Mouse (Mus musculus) thymus, adult 2 months (tissue): Measurements from ENCODE around the gene Vps26b. TPM values are rescaled to one million over a fixed set of nuclear protein-coding genes. Genes with fewer than 3 reads are reported as not detected.

Experiments used
- DNase-seq: peaks from one replicate; pipeline ENCODE4 v3.0.0; 2021
- H3K27ac ChIP-seq: fragments of 200-500 bp; 2 replicates; pipeline ENCODE4 v1.5.1; 2012; ENCODE audit warnings: low read length, control low read depth; ENCODE audit not compliant: control insufficient read depth, insufficient read depth
- H3K27me3 ChIP-seq: fragments of 200-500 bp; 2 replicates; pipeline ENCODE4 v1.6.1; 2012; ENCODE audit warnings: mild to moderate bottlenecking, low read length, moderate library complexity, mixed read lengths; ENCODE audit not compliant: control insufficient read depth, insufficient read depth
- H3K36me3 ChIP-seq: fragments of 200-500 bp; 2 replicates; pipeline ENCODE4 v1.6.1; 2012; ENCODE audit warnings: mild to moderate bottlenecking, low read length, moderate library complexity; ENCODE audit not compliant: control insufficient read depth, insufficient read depth
- H3K4me1 ChIP-seq: fragments of 200-500 bp; replicated peaks from 2 replicates; pipeline ENCODE4 v1.6.1; 2012; ENCODE audit warnings: low read length; ENCODE audit not compliant: control insufficient read depth, insufficient read depth
- H3K4me3 ChIP-seq: fragments of 200-500 bp; 2 replicates; pipeline ENCODE4 v1.5.1; 2012; ENCODE audit warnings: mild to moderate bottlenecking, low read length, control low read depth, moderate library complexity; ENCODE audit not compliant: control insufficient read depth, insufficient read depth
- CTCF ChIP-seq: fragments of 200-500 bp; IDR thresholded peaks from 2 replicates; pipeline ENCODE4 v1.5.1; 2012; ENCODE audit warnings: mild to moderate bottlenecking, control low read depth, low read length, moderate library complexity, borderline replicate concordance; ENCODE audit not compliant: control insufficient read depth, poor library complexity, insufficient read depth; ENCODE audit errors: extremely low read depth
- POLR2A ChIP-seq: fragments of 200-500 bp; IDR thresholded peaks from 2 replicates; pipeline ENCODE4 v1.6.1; 2012; ENCODE audit warnings: mild to moderate bottlenecking, low read length, control low read depth, moderate library complexity; ENCODE audit not compliant: control insufficient read depth, poor library complexity, insufficient read depth; ENCODE audit errors: extremely low read depth
- WGBS: fragments of 180-500 bp; shearing (Covaris S2); methylation state at CpG from one replicate; pipeline ENCODE4 v1.1.7; 2018; 5-methylcytosine and 5-hydroxymethylcytosine counted together
- polyA plus RNA-seq: library from polyadenylated mRNA; depleted of rRNA; stranded (reverse); fragments of >200 nt; gene quantifications from 2 replicates; pipeline ENCODE4 v1.2.3, GENCODE M21; 2012

Vps26b gene
- polyA plus RNA-seq, 1 experiment: 69.6 TPM

DNA sequence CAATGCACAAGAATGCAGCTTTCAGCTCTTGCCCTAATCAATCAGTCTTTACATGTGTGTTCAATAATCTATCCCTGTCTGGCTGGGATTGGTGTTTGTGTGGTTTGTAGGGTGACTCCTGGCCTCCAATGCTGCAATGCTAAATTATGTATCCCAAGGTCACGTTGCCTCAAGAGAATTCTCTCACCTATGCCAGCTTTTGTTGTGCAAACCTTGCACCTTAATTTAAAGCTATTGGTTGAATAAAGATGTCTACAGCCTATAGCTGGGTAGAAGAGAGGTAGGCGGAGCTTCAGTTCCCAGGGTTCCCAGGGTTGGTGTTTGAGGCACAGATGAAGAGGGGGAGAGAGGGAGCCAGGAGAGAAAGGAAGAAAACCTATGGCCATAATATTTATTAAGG, 32.4 kb downstream of the Vps26b start:
- H3K27ac ChIP-seq: no peak overlapping the region
- TF ChIP-seq CTCF: no peak
- no peak for TF ChIP-seq POLR2A

DNA sequence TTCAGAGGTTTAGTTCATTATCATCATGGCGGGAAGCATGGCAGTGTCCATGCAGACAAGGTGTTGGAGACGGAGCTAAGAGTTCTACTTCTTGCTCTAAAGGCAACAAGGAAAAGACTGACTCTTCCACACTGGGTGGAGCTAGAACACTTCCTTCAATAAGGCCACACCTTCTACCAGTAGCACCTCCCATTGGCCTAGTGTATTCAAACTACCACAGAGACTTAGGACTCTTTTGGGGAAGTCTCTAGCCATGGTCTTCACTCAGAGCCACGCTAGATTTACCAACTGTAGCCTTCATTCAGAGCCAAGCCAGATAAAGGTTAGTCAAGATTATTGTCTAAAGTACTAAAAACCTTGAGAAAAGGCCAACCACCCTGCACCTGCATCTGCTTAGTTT, 32.8 kb downstream of the Vps26b start:
- 83% methylated on average over 3 of the region's 3 CpGs for WGBS

More for the DNA sequence above, 32.4 kb downstream of the Vps26b start:
- DNase-seq: no peak
- 92% methylated on average over 2 of the region's 2 CpGs for WGBS
- Histone ChIP-seq H3K4me3 (no peak overlapping the region), H3K4me1 (no peaks in the 10 kb centered on the region), H3K36me3 (no peaks in the 10 kb centered on the region), H3K27me3 (no peaks in the 10 kb centered on the region)

DNA sequence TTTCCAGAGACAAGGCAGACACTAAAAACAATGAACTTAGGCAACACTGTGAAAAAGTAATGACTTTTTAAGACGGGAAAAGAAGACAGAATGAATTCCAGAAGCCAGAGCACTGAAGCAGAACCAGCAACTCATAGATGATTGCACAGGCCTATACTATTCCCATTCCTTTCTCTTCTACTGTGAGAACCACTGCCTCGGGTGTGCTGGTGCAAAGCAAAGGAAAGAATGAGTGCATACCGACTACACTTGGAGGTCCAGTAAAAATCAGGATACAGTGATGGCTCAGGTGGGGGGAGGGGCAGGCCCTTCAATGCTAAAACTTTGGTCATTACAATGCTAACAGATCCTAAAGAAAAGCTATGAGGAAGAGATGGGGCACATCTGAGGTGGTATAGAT, 36.0 kb downstream of the Vps26b start:
- no peak overlapping the region for H3K4me3 ChIP-seq

More for the DNA sequence above, 32.8 kb downstream of the Vps26b start:
- H3K27me3 ChIP-seq: no peaks in the 10 kb centered on the region
- H3K27ac ChIP-seq: no peak overlapping the region
- no peaks in the 10 kb centered on the region for H3K36me3 ChIP-seq
- no peak overlapping the region for H3K4me3 ChIP-seq
- no peak for TF ChIP-seq POLR2A
- TF ChIP-seq CTCF: no peak
- H3K4me1 ChIP-seq: no peaks in the 10 kb centered on the region
- DNase-seq: no peak

DNA sequence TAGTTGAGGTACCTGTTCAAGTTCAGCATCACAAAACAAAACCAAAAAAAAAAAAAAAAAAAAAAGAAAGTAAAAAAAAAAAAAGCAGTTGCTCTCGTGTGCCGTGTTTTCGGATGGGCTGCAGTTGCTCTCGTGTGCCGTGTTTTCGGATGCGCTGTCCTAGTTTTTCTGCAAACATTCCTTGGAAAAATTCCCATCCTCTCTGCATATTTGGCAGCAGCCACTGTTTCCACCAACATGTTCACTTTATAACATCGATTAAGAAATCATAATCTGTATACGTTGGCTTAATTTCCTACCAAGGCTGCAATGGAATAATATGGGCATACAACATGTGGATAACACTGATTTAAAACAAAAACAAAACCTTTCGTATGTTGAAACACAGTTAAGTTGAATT, 36.7 kb downstream of the Vps26b start:
- H3K4me3 ChIP-seq: no peak overlapping the region
- no peaks in the 10 kb centered on the region for H3K27me3 ChIP-seq
- no peak overlapping the region for H3K27ac ChIP-seq
- 93% methylated on average over 10 of the region's 10 CpGs for WGBS
- TF ChIP-seq POLR2A (no peak), CTCF (no peak)
- peaks cover 14% of the 10 kb centered on the region for H3K36me3 ChIP-seq
- DNase-seq: no peak
- no peaks in the 10 kb centered on the region for H3K4me1 ChIP-seq

More for the DNA sequence above, 36.0 kb downstream of the Vps26b start:
- H3K27ac ChIP-seq: no peak overlapping the region
- TF ChIP-seq CTCF (no peak), POLR2A (no peak)
- DNase-seq: no peak
- H3K36me3 ChIP-seq: peaks cover 14% of the 10 kb centered on the region
- WGBS: 90% methylated on average over 3 of the region's 3 CpGs
- no peaks in the 10 kb centered on the region for H3K27me3 ChIP-seq
- H3K4me1 ChIP-seq: no peaks in the 10 kb centered on the region

DNA sequence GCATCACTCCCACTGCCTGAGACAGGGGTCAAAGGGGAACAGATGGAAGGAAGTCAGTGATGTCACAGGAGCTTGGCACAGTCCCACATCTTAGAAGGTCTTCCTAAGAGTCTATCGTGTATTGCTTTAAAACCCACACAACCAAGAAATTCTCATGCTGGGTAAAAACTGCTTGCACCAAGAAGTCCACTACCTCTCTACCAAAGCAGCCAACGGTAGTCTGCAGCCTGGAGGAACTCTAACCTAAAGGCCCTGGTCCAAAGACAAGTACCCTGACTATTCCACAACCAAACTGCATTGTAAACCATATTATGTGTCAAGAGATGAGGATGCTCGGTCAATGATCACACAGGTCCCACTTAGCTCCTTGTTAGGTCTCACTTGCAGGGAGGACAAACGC, 39.7 kb downstream of the Vps26b start:
- TF ChIP-seq POLR2A (no peak), CTCF (no peak)
- no peaks in the 10 kb centered on the region for H3K4me1 ChIP-seq
- H3K4me3 ChIP-seq: no peak overlapping the region
- H3K27ac ChIP-seq: no peak overlapping the region
- 93% methylated on average over 4 of the region's 4 CpGs for WGBS
- DNase-seq: no peak
- H3K36me3 ChIP-seq: peaks cover 14% of the 10 kb centered on the region
- no peaks in the 10 kb centered on the region for H3K27me3 ChIP-seq

DNA sequence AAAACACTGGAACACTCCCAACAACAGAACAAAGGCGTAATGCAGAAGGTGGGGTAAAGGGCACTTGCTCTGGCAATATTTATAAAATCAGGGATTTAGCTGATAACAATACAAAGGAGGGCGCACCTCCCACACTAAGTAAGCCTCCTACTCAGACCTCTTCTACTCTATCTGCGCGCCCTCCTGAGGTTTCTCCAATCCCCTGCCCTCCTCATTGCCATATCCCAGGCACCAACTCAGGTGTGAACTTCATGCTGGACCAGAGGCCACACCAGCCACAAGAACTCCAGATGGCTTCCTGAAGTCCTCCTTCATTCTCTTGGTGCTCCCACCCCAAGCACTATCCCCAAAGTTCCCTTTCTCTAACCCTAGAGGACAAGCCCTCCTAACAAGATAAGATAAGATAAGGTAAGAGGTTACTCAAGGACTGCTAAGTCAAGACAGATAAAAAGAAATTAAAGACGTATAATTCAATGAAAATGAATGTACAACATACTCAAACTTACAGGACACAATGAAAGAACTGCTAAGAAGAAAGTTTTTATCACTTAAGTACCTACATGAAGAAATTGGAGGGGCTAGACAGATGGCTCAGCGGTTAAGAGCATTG, 44.1 kb downstream of the Vps26b start:
- H3K27me3 ChIP-seq: no peaks in the 10 kb centered on the region
- no peak for DNase-seq
- no peak for TF ChIP-seq CTCF
- no peak for TF ChIP-seq POLR2A
- H3K36me3 ChIP-seq: peaks cover 8% of the 10 kb centered on the region
- no peak overlapping the region for H3K27ac ChIP-seq
- no peak overlapping the region for H3K4me3 ChIP-seq
- 97% methylated on average over 6 of the region's 6 CpGs for WGBS
- no peaks in the 10 kb centered on the region for H3K4me1 ChIP-seq
